Mouse (Mus musculus): ENCODE results near the gene Tyw1. TPM values are rescaled to one million over a fixed set of nuclear protein-coding genes. Genes with fewer than 3 reads are reported as not detected.

The Tyw1 gene
- polyA plus RNA-seq (2017; shearing (Covaris generic)): 10 to 100 TPM; 35.2 to 35.3 TPM

DNA sequence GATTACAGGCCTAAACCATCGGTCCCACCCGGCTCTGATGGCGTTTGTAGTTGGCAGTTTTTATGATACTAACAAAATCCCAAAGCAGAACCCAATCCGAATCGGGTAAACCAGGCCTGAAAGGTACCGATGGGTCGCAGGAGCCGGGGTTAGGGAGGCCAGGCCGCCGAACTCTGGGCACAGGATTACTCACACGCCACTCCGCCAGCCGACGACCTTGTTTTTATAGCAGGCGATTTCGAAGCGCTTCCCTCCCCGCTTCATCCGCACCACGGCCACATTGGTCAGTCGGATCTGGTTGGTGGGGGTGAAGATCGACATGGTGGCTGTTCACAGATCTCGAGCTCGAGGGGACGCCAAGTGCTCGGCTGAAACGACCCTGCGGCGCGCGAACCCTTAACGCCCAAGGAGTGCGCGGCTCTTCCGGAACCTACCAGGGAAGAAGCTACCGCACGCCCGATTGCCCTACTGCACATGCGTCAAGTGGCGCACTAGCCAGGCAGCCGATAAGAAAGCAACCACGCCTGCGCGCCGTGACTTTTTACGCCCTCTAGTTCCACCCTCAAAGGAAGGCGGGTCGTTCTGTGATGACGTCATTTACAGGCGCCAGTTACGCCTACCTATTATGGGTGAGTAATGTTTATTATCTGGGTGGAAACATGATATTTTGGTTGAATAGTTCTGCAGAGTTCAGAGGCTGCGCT, at the start of gene Tyw1, which contains the start of gene Sbds:
TSS of gene Tyw1 (plus strand) at position 603 of the 704 bp plus-strand sequence.
TSS of gene Sbds (minus strand) at position 514 of the 704 bp plus-strand sequence.

DNA sequence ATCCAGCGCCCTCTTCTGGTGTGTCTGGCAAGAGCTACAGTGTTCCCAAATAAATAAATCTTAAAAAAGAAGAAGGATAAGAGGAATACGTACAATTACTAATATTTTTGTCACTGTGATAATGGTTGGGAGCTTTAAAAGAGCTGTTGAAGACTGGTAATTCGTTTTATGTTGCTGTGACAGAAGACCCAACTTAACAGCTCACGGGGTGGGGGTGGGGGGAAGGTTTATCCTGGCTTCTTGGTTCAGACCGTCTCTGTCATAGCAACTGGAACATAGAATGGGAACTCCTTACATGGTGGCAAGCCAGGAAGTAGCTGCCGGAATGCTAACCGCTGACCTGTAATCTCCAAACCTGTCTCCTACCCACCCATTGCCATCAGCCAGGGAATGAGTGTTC, 38.6 kb upstream of the Tyw1 start, which contains the start of gene Tmem248:
TSS of gene Tmem248 (plus strand) at position 301 of the 400 bp plus-strand sequence.

DNA sequence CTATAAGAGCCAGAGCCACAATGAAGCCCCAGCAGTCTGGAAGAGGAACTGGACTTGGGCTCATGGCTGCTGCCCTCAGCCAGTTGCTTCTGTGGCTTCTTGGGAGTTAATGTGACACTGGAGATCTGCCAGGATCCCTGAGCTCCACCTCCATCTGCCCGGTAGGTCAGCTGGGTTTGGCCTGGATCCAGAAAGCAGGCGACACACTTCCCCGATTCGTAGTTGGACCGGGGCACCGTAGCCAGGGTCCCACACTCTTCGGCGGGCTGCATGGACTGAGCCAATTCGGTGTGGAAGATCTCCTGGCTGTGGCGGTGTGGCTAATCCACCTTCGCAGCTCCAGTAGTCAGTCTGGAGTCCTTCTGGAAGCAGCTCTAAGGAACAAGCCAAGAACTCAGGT, 113.8 kb downstream of the Tyw1 start, which contains the start of gene Caln1:
TSS of gene Caln1 (plus strand) at position 219 of the 400 bp plus-strand sequence.

DNA sequence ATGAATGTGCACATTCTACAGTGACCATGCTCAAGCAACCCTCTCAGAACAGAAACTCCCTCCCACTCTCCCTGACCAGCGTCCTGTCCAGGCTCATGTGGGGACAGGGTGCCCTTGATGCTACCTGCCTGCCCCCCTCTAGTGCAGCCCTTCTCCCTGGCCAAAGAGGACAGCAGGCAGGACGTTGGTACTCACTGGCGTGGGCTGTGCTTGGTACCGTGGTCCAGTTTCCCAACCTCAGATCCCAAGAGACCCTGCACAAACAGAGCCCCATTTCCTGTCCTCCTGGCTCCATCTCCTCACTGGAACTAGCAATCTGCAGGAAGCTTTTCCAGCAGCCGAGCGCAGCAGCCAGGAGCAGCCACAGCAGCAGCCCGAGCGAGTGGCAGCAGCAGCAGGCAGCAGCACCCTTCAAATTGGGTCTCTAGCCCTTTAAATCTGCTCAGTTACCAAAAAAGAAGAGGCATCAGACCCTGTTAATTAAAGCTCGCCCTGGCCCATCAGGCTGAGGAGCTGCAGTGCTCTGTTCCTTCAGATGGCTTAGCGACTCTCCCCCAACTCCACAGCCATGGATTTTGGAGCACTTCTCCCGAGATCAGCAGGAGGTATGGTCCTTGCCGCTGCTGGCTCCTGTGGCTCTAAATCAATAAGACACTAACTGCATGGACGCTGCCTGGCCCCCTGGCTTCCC, 128.9 kb downstream of the Tyw1 start, which contains the start of gene A330070K13Rik:
TSS of gene A330070K13Rik (minus strand) at position 410 of the 691 bp plus-strand sequence.

Other genes with a start within 250 kb of the Tyw1 start
- gene Asl, start 226.4 kb upstream of the Tyw1 start, polyA plus RNA-seq (2017; shearing (Covaris generic)): 10 to 100 TPM; 70.2 to 74.9 TPM
- 10 to 100 TPM; 41.4 to 45.8 TPM for gene Crcp, start 226.3 kb upstream of the Tyw1 start, polyA plus RNA-seq (2017; shearing (Covaris generic))
- 1 to 10 TPM; 7.5 to 9.6 TPM for gene Tpst1, start 182.3 kb upstream of the Tyw1 start, polyA plus RNA-seq (2017; shearing (Covaris generic))
- 1 to 10 TPM; 3.6 to 4.7 TPM for gene Kctd7, start 110.8 kb upstream of the Tyw1 start, polyA plus RNA-seq (2017; shearing (Covaris generic))
- gene Rabgef1, start 83.8 kb upstream of the Tyw1 start, polyA plus RNA-seq (2017; shearing (Covaris generic)): 10 to 100 TPM; 23.2 to 38.0 TPM
- 10 to 100 TPM; 51.7 to 61.8 TPM for gene Tmem248, start 38.5 kb upstream of the Tyw1 start, polyA plus RNA-seq (2017; shearing (Covaris generic))
- gene Sbds, start 89 bp upstream of the Tyw1 start, polyA plus RNA-seq (2017; shearing (Covaris generic)): 10 to 100 TPM; 72.7 to 76.5 TPM
- gene Caln1, start 113.8 kb downstream of the Tyw1 start, polyA plus RNA-seq (2017; shearing (Covaris generic)): under 1 TPM in 1 of 2 experiments, not detected in 1; 0.33 TPM
- not detected for gene A330070K13Rik, start 129.0 kb downstream of the Tyw1 start, polyA plus RNA-seq (2017; shearing (Covaris generic))

All from activated CD4-positive, CD25-positive, alpha-beta regulatory T cell (primary cell).